Mouse (Mus musculus): ENCODE measurements around the gene Dnah6.

GRCm38 (mm10) chr6:73227376-73228158 lies 6.1 kb upstream of the Dnah6 start:
- no peak for TF ChIP-seq POLR2A (IDR thresholded peaks at IDR 0.05; ENCODE audit: borderline replicate concordance, insufficient read depth, low read length)
- TF ChIP-seq CTCF (IDR thresholded peaks at IDR 0.05; ENCODE audit: borderline replicate concordance, insufficient read depth, low read depth, low read length): peak; percentile 18; the same call in 1 of the 2 replicates

Data from cerebellum, adult 2 months (tissue).